Mouse (Mus musculus): Measurements from ENCODE around the gene Parvb.

Parvb gene

DNA sequence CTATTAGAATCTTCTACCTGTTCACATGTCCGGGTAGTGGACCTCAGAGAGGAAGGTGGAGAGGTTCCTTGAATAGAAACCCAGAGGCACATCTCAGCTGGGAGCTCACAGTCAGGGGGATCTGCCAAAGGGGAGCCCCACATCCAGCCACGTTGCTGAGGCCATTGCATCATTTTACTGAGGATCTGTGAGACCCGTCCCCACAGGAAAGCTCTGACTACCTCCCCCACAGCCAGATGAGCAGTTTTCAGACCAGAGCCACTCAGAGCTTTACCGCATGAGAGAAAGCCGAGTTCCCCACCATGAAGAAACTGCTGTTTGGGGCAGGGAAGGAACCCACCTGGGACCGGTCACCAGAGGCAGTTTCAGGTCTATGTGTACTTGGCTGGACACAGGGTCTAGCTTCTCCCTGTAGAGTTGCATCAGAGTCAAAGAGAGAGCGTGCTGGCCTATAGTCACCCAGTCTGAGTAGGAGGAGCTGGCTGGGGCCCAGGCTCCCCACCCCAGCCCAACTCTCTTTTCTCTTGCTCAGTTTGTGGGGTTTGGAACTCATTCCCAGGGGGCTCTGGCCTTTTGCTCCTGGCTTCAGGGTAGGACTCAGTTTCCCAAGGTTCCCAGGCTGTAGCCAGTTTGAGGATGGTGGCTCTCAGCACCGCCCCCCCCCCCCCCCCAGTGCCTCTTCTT, 93.2 kb downstream of the Parvb start:
- DNase-seq (ENCODE audit: low spot score in 2 of 2): peak in 1 of 2 experiments; percentile 61

DNA sequence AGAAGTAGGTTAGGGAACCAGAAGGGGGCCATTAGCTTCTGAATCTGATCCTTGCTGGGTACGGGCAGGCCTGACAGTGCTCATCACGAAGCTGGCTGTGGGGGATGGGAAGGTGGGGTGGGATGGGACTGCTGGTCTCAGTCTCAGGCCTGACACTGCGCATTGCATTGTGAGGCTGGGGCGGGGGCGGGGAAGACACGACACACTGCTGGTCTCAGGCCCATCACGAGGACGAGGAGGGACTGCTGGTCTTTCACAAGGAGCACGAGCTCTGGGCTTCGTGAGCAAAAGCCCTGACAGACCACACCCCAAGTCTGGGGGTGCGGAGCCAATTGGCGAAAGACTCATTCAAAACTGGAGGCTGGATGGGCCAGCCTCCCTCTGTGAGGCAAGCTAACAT, 93.9 kb downstream of the Parvb start:
- DNase-seq (ENCODE audit: low spot score in 2 of 2): peak in 1 of 2 experiments; percentile 44

DNA sequence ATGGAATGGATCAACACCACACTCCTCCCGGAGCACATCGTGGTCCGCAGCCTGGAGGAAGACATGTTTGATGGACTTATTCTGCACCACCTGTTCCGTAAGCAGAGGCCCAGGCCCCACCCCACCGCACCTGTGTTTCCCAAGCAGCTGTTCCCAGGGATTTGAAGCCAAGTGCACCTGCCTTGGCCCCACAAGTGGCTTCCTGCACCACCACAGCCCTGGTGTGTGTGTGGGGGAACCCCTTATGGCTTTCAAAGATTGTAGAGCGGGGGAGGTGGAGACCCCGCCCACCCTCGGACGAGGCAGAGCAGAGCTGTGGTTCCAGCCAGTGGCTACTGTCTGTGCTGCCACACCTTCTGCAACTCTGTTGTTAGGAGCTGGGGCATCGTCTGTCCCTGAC, 97.0 kb downstream of the Parvb start:
- DNase-seq (ENCODE audit: low spot score in 2 of 2): no peak

DNA sequence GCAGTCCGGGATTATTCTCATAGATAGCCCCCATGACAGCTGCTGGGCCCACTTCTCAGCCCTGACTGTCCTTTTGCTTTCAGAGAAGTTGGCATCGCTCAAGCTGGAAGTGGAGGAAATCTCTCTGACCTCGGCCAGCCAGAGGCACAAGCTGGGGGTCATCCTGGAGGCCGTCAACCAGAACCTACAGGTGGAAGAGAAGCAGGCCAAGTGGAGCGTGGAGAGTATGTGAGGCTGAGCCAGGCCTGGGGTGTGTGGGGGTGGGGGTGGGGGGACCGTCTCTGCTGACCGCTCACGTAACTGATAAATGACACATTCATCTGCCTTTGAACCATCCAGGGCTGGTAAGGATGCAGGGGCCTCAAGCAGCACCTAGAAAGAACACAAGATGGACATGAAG, 98.1 kb downstream of the Parvb start:
- DNase-seq (ENCODE audit: low spot score in 2 of 2): no peak

DNA sequence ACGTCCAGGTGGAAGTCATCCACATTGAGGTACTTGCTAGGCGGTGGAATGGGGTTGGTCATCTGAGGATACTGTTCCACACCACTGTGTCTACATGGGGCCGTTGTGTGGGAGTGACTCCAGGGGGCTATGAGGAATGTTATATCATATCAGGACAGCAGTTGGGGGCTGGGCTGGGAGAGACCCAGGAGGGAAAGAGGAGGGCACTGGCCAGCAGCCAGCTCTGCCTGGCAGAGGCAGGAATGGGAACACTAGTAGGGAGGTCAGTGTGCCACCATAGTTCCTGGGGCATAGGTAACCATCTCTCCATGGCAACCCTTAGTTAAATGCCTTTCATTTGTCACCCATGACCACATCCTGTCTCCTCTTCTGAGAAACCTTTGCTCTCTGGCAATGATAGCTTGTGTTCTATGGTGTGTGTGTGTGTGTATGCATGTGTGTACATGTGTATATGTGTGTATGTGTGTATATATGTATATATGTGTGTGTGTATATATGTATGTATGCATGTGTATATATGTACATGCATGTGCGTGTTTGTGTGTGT, 99.3 kb downstream of the Parvb start:
- no peak for DNase-seq (ENCODE audit: low spot score in 2 of 2)

DNA sequence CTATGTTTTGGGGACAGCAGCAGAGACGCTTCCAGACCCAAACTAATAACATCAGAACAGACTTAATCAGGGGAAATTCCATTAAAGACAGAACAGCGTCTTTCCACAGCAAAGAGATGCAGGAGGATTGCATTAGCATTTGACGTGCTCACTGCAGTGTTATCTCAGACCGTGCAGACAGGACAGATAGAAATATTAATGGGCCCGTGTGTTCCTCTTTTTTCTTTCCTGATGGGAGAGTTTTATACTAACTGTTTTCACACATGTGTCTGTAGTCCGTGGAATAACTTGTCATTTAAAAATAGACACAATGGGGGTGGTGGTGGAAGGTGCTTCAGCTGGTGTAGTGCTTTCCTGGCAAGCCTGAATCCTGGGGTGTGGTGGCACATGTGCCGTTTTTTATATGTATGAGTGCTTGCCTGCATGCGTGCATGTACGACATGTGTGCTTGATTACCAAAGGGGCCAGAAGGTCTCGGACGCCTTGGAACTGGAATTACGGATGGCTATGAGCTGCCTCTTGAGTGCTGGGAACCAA, 104.5 kb downstream of the Parvb start:
- DNase-seq (ENCODE audit: low spot score in 2 of 2): no peak

DNA sequence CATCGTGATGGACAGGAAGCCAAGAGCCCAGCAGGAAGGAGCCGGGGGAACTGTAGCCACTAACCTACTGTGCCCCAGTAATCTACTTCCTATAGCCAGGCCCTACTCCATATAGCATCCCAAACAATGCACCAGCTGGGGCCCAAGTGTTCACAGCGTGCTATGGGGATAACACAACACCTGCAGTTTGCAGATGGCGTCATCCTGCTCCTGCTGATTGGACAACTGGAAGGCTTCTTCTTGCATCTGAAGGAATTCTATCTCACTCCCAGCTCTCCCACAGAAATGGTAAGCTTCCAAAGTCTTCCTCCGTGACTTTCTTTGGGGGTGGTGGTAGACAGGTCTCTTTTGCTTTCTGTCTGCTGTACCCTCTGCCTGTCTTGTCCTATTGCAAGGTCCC, 105.8 kb downstream of the Parvb start:
- DNase-seq (ENCODE audit: low spot score in 2 of 2): no peak

DNA sequence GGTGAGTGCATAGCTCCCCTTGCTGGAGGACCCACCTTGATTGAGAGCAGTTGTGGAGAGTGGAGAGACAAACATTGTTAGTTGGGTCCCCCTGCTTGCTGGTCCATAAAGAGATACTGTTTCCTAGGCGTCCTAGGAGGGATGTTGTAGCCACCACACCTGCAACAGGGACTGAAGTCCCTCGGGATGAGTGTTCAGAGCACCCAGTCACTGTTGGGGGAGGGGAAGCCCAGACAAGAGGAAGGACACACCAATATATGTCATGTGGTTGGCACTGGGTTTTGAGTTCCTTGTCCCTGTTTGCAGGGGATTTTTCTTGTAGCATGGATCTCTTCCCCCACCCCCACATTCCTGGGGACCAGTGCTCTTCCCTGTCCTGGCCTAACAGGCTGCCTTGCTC, 109.1 kb downstream of the Parvb start:
- no peak for DNase-seq (ENCODE audit: low spot score in 2 of 2)

DNA sequence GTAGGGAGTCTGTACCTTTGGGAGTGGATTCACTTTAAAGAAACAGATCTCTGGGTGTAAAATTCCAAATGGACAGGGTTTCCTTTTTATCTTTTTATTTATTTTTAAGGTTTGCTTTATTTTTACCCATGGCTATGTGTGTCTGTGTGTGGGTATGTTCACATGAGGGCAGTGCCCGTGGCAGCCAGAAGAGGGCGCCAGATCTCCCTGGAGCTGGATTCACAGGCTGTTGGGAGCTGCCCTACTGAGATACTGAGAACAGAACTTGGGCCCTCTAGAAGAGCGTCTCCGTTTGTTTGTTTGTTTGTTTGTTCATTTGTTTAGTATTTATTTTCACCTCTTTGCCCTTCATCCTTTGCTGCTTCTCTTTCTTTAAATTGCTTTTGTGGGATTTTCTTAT, 116.9 kb downstream of the Parvb start:
- DNase-seq (ENCODE audit: low spot score in 2 of 2): no peak

DNA sequence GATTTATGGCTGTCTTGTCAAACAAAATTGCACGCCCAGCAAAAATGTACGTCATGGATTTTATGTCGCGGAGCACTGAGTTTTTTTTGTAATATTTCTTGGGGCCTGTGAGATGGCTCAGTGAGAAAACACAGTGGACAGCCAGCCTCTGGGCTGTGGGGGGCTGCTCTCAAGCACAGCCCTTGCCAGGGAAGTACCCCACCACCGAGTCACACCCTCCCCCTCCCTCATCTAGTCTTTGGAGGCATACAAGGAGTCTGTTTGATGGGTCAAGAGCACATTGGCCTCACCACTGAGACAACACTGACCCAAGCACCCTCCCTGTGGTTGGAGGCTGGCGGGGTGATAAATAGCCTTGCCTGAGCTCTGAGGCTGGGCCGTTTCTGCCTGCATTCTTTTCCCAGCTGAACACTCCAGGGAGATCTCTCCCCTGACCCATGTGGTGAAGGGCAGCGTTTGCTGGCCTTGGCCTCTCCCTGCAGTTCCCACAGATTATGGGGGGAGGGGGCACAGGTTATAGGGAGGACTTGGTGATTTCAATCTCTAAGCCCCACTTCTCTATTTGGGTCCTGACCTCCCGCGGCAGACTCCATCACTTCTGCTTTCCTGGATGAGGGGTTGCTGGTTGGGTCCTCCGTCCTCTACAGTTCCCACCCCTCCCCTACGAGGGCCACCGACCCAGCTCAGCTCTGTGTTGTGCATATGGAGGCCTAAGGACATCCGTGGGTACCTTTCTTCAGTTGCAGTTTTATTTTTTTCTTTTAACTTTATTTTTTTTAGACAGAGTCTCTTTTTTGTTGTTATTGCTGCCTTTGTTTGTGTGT, 118.3 kb downstream of the Parvb start:
- no peak for DNase-seq (ENCODE audit: low spot score in 2 of 2)

DNA sequence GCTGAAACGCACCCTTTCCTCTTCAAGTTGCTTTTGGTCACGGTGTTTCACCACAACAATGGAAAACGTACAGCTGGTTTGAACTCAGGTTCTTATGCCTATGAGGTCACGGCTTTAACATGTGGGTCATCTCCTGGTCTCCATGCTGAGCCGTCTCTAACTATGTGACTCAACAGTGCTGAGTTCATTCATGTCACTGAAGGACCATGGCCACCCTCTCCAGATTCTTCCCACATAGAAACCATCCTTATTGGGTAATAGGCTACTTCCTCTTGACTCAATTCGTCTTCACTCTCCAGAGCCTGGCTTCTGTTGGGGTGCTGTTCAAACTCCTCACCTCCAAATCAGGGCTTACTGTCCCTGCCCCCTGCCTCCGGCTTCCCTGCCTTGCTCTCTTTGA, 119.5 kb downstream of the Parvb start:
- DNase-seq (ENCODE audit: low spot score in 2 of 2): no peak

DNA sequence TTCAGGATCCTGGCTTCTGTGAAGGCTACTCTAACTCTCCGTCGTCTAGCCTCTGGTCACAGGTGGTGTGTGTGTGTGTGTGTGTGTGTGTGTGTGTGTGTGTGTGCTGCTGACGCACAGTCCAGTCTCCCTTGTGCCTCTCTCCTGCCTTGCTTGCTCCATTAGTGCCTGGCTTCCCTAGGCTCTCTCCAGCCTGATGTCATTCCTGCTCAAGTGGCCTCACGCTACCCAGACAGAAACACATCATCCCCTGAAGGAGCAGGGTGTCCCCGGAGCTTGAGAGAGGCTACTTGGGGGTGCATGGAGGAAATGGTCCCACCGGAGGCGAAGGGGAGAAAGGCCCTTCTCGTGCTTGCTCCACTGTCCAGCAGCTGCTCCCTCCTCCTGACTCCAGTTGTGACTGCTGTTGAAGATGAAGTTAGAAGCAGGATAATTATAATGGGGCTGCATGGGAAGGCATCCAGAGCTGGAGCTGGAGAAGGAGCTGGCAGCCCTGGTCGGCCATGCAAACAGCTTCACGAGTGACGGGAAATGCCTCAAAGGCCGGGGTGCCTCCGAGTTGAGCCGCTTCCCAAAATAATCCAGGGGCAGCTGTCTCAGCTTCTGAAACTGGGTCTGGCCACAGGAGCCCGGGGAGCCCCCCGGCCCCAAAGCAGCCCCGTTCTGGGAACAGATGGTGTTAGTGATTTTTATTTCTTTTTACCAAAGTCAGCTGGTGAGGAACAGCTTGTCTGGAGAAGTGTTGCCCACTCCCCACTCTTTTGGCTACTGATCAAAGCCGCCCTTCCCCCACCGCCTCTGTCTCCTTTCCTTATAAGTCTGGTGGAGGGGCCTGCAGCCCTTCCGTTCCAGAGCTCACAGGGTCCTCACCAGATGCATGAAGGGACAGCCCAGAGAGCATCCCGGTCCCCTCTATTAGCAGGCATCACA, 120.3 kb downstream of the Parvb start:
- DNase-seq (ENCODE audit: low spot score in 2 of 2): no peak

DNA sequence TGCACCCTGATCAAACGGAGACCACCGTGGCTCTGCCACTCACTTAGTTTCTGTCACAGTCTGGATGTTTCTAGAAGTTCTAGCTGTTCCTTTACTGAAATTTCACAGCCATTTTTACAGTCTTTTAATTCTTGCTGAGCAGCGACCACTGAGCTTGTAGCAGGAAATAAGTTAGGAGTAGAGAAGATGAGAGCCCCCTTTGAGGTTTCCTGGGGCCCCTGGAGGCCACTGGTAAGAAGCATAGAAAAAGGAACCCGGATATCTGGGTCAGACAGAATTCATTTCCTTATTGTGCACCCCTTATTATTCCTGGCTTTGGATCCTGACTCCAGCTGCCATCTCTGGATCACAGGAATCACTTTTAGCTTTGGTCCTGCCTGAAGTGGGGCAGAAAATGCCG, 123.2 kb downstream of the Parvb start:
- no peak for DNase-seq (ENCODE audit: low spot score in 2 of 2)

DNA sequence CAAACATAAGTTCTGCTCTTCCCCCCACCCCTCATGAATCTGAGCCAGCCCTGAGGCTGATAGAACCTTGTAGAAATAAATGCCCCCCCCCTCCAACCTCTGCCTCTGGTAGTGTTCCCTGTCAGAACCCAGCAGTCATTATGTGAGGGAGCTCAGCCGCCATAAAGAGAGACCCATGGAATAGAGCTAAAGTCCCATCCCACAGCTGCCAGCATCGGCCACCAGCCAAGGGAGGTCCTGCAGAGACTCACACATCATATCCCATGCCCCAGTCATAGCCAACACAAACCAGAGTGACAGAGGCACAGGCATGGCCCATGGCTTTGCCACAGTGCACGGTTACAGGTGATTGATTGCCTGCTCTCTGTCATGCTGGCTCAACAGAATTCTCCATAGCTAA, 132.9 kb downstream of the Parvb start:
- no peak for DNase-seq (ENCODE audit: low spot score in 2 of 2)

Data from urinary bladder, postnatal 36 days (tissue).